Mouse (Mus musculus) heart, adult 18-20 months (tissue): ENCODE measurements at regions not wholly inside any gene's neighbourhood (a gene's known extent, or its start where the extent isn't known, plus 50 kb on each side); places are given as distances from the start of the nearest gene placed in this dataset.

ENCODE experiments used
- DNase-seq, 2 experiments: peaks; one replicate each; pipeline ENCODE4 v3.0.0; 2021 to 2022; ENCODE audit warnings: mixed read lengths in 1 of 2

GRCm38 (mm10) chr17:44420098-44421070 lies 232.0 kb downstream of the Clic5 start:
- peak in 1 of 2 experiments; percentile 9 for DNase-seq

GRCm38 (mm10) chr17:44422161-44422560 lies 233.8 kb downstream of the Clic5 start:
- DNase-seq: no peak

- DNase-seq: peak; percentile 14 to 31
These were observed 234.5 kb downstream of the Clic5 start for GRCm38 (mm10) chr17:44422865-44423264.

GRCm38 (mm10) chr17:44423471-44423985 lies 235.1 kb downstream of the Clic5 start:
- DNase-seq: peak; percentile 35 to 57

- peak in 1 of 2 experiments; percentile 15 for DNase-seq
These were observed 244.3 kb downstream of the Clic5 start for GRCm38 (mm10) chr17:44432524-44433295.

- DNase-seq: no peak
These were observed 244.9 kb downstream of the Clic5 start for GRCm38 (mm10) chr17:44433296-44433653.

GRCm38 (mm10) chr17:44436536-44437043 lies 248.2 kb downstream of the Clic5 start:
- no peak for DNase-seq

- DNase-seq: no peak
These were observed 250.1 kb downstream of the Clic5 start for GRCm38 (mm10) chr17:44438526-44438925.

- peak in 1 of 2 experiments; percentile 10 for DNase-seq
These were observed 255.1 kb downstream of the Clic5 start for GRCm38 (mm10) chr17:44443460-44443859.

- no peak for DNase-seq
These were observed 257.0 kb downstream of the Clic5 start for GRCm38 (mm10) chr17:44445361-44445760.
